Mouse (Mus musculus) spleen, postnatal 4 days (tissue): Measurements from ENCODE around the gene Capn13.

ENCODE experiments used
- DNase-seq, 2 experiments: peaks; one replicate each; pipeline ENCODE4 v3.0.0; 2022; ENCODE audit warnings: low spot score in 2 of 2

Capn13 gene

GRCm38 (mm10) chr17:73400862-73401261 lies at the start of gene Capn13:
TSS of gene Capn13 (minus strand) at chr17:73400866.
- DNase-seq: no peak

- no peak for DNase-seq
Observed at GRCm38 (mm10) chr17:73449104-73449503, 48.4 kb upstream of the Capn13 start.

DNA sequence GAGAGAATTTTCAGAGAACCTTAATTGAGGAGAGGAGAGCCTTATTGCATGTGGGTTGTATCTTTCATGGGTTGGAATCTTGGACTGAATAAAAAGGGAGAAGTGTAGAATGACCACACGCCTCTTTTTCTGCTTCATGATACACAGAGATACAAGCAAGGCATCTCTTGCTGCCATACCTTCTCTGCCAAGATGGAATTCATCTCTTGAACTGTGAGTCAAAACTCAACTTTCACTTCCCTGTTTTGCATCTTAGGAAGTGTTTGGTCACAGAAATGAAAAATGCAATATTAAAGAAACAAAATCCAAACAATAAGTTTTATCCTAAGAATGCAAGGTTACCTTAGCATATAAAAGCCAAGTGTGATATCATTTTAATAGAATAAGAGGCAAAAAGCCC lies 40.1 kb upstream of the Capn13 start:
- DNase-seq: no peak

DNA sequence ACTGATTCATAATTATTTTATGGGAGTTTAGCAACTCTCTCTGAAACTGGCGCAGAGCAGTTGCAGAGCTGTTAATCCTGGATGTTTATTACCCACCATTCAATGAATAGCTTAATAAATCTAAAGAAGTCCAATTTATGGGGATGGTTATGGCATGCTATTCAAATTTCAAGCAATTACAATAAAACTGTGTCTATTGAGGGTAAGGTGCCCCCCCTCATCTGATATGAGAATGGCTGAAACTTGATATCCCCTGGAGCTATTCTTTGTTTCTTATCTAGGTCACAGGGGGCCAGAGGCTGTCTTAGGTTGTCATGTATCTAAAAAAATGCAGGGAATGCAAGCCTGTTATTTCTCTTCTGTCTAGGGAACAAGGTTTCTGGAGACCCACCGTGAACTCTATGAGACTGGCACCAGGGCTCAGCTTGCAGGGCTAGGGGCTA lies 31.9 kb upstream of the Capn13 start:
- no peak for DNase-seq

GRCm38 (mm10) chr17:73432058-73432457 lies 31.4 kb upstream of the Capn13 start:
- no peak for DNase-seq

DNA sequence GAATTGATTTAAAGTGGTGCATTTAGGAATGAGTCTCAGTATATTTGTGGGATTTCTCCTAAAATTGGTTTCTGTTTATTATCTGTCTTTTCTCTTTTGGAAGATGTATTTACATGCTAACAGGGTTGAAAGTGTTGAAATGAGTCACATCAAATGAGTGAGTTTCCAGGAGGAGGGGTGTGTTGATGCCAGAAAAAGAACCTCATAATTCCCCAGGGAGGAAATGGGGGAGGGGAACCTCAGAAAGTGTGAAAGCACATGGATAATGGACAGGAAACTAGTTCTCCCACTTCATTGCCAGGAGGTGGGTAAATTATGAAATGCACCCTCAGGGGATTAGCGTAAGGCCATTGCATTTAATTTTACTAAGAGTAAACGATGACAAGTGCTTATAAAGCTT lies 16.7 kb upstream of the Capn13 start:
- no peak for DNase-seq

DNA sequence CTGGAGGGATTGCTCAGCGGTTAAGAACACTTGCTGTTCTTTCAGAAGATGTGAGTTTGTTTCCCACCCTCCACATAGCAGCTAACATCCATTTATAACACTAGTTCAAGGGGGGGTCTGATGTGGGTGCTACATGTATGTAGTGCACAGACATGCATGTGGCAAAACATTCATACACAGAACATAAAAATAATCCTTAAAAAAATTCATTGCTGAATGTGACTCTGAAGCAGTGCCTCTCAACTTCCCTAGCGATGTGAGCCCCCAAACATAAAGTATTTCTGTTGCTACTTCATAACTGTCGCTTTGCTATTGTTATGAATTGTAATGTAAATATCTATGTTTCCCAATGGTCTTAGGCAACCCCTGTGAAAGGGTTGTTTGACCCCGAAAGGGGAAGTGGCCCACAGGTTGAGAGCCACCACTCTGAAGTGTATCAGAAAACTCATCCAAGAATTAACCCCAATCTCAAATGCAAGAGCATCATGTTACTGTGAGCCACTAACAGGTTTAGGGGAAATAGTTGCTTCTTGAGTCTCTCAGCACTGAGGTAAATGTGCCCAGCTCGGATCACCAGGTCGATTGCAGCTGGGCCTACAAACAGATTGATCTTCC lies 15.6 kb upstream of the Capn13 start:
- DNase-seq: no peak

DNA sequence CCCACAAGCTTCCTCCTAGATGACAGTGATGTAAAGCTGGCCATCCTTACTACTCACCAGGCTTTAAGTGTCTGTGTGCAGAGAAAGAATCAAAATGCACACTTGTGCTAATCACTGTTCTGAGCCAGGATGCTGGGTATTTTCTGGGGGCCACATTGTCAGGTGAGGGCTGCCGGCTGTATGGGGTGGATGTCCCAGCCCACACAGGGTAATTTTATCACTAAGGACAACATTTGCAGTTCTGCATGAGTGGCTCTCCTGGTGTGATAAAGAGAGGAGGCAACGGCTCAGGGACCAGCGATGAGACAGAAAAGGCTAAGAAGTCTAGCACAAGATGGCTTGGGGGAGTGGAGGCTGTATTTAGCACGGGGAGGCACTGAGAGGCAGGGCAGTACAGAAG lies 11.2 kb upstream of the Capn13 start:
- no peak for DNase-seq

- no peak for DNase-seq
Observed at GRCm38 (mm10) chr17:73401272-73401671, 606 bp upstream of the Capn13 start.

DNA sequence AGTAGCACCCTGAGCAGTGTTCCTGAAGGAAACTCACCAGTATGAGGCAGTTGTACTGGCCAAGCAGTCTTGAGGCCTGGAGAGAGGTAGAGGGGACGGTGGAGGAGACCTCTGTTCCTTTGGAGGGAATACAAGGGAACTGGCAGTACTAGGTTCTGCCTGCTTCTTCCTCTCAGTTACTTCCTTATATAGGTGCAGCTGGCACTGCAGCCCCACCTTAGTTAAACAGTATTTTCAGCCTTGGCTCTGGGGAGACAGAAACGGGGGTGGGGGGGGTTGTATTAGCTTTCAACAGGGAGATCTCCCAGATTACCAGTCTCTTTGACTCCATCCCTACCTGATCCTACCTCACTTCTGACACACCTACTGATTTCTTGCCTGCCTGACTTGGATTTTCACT lies 1.5 kb downstream of the Capn13 start:
- DNase-seq: no peak

GRCm38 (mm10) chr17:73393361-73393760 lies 7.3 kb downstream of the Capn13 start:
- no peak for DNase-seq

DNA sequence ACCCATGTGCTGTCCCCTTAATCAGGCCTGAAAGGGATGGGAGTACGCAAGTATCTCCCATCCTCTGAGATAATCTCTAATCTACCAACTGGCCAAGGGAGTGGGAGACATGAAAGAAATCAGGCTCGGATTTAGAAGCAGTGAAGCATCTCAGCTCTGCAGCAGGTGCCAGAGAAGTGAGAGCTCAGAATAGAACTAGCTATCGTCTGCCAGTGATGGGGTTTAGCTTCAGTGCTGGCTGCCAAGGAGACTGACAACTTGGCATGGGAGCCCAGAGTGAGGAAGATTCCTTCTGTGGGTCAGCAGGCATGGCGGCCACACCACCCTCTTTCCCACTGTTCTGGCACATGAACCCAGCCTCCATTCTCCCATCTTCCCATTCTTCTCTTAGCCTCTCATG lies 8.9 kb downstream of the Capn13 start:
- no peak for DNase-seq

DNA sequence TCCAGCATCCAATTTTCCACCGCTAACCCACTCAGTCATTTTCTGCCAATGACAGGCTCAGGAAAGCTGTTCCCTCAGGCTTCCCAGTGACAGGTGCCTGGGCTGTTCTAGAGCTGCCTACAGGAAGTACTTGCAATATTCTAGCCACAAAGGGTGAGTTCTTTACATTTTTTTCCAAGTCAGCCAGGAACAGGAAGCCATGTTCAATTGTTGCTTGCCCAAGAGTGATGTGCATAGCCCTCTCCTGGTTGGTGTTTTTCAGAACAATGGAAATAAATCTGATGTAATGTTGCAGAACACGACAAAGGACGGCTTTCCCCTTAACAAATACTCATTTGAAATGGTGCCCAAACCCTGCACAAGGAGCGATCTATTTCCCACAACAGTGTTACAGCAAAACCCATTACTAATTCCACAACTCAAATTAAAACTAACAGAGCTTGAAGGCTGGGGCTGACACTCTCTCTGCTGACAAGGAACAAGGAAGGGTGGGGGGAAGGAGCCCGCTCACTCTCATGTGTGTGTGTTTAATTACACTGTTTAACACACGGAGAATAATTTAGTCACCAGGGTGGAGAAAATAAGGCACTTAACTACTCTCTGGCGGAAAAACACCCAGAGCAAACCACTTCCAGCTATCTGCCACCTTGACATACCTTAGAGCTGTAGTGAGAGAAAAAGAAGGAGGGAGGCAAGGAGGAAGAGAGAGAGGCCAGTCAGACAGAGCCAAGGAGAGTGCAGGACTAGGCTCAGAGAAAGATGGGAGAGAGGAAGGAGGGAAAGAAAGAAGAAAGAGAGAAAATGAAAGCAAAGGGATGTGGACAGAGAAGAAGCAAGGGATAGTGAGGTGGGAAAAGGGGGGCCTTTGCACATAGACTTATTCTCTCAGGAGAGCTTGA lies 10.2 kb downstream of the Capn13 start:
- DNase-seq: no peak

DNA sequence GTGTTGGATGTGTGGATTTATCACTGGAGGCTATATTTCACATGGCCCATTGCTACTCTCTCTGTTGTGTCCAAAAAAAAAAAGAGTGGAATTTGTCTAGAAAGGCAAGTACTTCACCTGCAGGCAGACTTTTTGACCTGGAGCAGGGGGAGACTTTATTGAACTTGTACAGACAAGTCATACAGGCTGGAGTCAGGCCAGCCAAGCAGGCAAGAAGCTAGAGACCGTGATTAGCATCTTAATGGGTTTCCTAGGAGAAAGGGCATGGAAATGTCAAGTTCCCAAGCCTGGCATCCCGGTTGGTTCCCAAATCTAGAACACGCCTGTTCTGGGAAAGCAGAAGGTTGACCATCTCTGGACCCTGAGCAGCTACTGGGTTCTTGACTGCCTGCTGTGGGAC lies 11.3 kb downstream of the Capn13 start:
- DNase-seq: no peak

GRCm38 (mm10) chr17:73386581-73386980 lies 14.1 kb downstream of the Capn13 start:
- DNase-seq: no peak

- DNase-seq: no peak
Observed at GRCm38 (mm10) chr17:73385940-73386339, 14.7 kb downstream of the Capn13 start.

GRCm38 (mm10) chr17:73382327-73383014 lies 18.2 kb downstream of the Capn13 start:
- DNase-seq: peak in 1 of 2 experiments; percentile 35

- peak in 1 of 2 experiments; percentile 19 for DNase-seq
Observed at GRCm38 (mm10) chr17:73381681-73382080, 19.0 kb downstream of the Capn13 start.

DNA sequence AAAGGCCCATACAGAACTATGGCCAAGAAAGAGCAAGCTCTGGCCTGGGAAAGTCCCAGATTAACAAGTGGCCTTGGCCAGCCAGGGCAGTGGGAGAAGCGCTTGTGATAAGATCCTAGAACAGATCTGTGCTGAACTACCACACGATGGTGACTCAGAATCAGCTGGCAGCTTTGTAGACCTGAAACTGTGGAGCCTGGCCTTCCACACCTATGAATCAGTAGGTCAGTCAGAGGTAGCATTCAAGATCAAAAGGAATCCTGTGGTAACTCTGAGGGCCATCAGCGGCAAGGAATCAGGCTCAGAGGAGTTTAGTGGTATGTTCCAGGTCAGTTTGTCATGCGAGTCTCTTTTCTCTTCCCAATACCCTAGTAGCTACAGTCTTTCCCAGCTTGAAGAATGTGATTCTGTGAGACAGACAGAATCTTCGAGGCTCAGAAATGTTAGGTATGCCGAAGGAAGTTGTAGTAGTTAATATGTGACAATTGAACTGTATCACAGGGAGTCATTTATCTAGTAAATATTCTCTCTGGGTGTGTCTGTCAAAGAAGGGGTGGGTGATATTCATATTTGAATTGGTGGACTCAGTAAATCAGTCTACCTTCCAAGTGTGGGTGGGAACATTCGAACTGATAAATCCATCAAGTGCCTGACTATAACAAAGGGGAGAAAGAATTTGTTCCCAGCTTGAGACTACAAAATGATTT lies 22.7 kb downstream of the Capn13 start:
- DNase-seq: no peak

- no peak for DNase-seq
Observed at GRCm38 (mm10) chr17:73367334-73367733, 33.3 kb downstream of the Capn13 start.

DNA sequence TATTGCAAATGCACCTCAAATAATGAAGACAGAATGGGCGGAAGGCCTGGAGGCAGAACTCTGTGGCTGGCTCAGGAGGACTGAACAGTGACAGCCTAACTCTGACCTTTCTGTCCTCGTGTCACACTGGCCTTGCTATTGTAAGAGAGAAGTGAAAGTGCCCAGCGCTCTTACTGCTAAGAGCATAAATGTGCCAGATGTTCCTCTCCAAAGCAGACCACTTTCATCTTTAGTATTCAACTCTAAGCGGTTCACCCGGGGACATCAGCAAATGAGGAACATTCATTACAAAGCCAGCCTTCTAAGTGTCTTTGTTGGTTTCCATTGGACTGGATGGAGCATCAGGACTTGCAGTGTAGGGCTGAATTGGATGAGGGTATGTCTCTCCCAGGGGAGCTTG lies 39.6 kb downstream of the Capn13 start:
- no peak for DNase-seq
